Mouse (Mus musculus): ENCODE measurements around the gene 1700024G13Rik.

The 1700024G13Rik gene

GRCm38 (mm10) chr14:32341823-32342222 lies 46.4 kb downstream of the 1700024G13Rik start:
- in situ Hi-C loops (cut with MboI; ENCODE audit: low pct_unique_long_range_greater_than_20kb in 1 of 2, low sequenced_read_pairs in 2 of 2, unreplicated experiment in 1 of 2) = no loop called here

GRCm38 (mm10) chr14:32336547-32336946 lies 51.6 kb downstream of the 1700024G13Rik start:
- in situ Hi-C loops (cut with MboI; ENCODE audit: low pct_unique_long_range_greater_than_20kb in 1 of 2, low sequenced_read_pairs in 2 of 2, unreplicated experiment in 1 of 2) = no loop called here

- in situ Hi-C loops (cut with MboI; ENCODE audit: low pct_unique_long_range_greater_than_20kb in 1 of 2, low sequenced_read_pairs in 2 of 2, unreplicated experiment in 1 of 2) = no loop called here
Measured at GRCm38 (mm10) chr14:32336021-32336420, 52.2 kb downstream of the 1700024G13Rik start.

- in situ Hi-C loops (cut with MboI; ENCODE audit: low pct_unique_long_range_greater_than_20kb in 1 of 2, low sequenced_read_pairs in 2 of 2, unreplicated experiment in 1 of 2) = no loop called here
Measured at GRCm38 (mm10) chr14:32332515-32333445, 55.4 kb downstream of the 1700024G13Rik start.

GRCm38 (mm10) chr14:32327366-32327765 lies 60.8 kb downstream of the 1700024G13Rik start:
- in situ Hi-C loops (cut with MboI; ENCODE audit: low pct_unique_long_range_greater_than_20kb in 1 of 2, low sequenced_read_pairs in 2 of 2, unreplicated experiment in 1 of 2) = no loop called here
